Mouse (Mus musculus): ENCODE measurements at regions not wholly inside any gene's neighbourhood (a gene's known extent, or its start where the extent isn't known, plus 50 kb on each side); places are given as distances from the start of the nearest gene placed in this dataset.
A peak's percentile ranks its signal among the peaks of the same experiment; 100 is the strongest.

DNA sequence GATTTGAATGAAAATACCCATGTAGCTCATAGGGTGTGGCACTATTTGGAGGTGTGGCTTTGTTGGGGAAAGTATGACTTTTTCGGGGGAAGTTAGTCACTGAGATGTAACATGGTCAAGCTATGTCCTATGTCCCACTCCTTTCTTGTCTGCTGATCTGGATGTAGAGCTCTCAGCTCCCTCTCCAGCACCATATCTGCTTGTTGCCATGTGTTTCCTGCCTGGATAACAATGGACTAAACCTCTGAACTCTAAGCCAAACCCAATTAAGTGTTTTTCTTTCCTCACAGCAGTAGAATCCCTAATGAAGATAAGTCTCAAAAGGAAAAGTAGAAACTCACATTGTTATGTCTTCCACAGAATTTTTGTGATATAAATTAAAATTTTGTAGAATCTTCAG is 290.9 kb upstream of the Lingo2 start:
- H3K4me3 ChIP-seq, result no peak overlapping the region
- H3K4me2 ChIP-seq, result no peak overlapping the region
- ATAC-seq (ENCODE audit: insufficient number of reproducible peaks, low FRiP score), result peak; percentile 79
- H3K4me1 ChIP-seq (replicated peaks), result no peaks in the 10 kb centered on the region
- H3K9ac ChIP-seq, result no peak overlapping the region
- WGBS, result 45% methylated on average over 1 of the region's 1 CpGs
- no peaks in the 10 kb centered on the region for H3K36me3 ChIP-seq
- no peaks in the 10 kb centered on the region for H3K27me3 ChIP-seq (replicated peaks)
- no peaks in the 10 kb centered on the region for H3K9me3 ChIP-seq (replicated peaks)
- no peak overlapping the region for H3K27ac ChIP-seq (ENCODE audit: poor library complexity, severe bottlenecking)
